Mouse (Mus musculus) cerebellum, adult 11 months (tissue): ENCODE results near the gene Tescl.

Experiments
- DNase-seq: peaks from one replicate; pipeline ENCODE4 v3.0.0; 2022

The Tescl gene

DNA sequence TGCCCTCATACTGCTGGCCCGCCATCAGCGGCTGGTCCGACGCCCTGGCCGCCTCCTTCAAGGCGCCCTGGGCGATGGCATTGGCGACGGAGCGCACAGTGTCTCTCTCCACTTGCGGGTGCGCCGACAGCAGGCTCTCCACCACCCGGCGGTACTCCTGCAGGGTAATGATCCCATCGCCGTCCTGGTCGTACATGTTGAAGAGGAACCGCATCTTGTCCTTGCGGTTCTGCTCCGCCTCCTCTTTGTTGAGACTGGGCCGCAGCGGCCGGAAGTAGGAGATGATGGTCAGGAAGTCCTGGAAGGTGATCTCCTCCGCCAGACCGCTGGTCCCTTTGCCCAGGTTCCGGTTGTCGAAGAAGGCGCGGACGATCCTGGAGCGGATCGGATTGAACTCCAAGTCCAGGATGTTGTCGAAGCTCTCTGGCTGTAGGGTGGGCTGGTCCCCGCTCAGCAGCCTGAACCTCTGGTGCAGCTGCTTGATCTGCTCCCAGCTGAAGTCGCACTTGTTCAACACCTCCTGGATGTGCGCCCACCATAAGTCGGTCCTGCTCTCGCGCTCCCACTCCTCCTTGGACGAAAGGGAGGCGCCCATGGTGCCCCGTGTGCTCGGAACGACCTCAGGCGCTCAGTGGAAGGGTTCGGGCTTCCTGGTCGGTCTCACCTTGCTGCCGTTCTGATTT is at the start of gene Tescl:
Gene Tescl, minus strand, starts transcription at position 633 of the 683 bp plus-strand sequence.
- DNase-seq, result no peak

DNA sequence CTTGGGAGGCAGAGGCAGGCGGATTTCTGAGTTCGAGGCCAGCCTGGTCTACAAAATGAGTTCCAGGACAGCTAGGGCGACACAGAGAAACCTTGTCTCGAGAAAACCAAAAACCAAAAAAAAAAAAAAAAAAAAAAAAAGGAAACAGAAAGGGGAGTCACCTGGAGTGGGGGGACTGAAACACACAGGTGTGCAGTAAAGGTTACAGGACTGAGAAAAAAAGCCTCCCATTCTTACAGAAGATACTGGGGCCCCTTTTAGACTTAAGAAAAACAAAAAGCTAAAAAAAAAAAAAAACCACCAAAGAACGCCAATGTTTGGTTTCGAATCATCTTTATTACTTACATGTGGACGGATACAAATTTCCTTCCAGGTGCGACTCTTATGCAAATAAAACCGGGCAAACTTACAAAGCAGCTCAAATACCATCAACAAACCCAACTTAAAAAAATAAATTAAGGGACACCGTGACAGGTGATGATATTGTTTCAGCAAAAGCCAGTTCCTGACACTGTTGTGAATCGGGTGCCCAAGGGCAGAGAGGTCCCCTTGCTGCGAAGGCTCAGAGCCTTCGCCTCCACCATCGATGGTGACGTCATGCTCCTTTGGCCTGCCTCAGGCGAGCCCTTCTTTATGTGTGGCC is 49.1 kb upstream of the Tescl start:
- no peak for DNase-seq

DNA sequence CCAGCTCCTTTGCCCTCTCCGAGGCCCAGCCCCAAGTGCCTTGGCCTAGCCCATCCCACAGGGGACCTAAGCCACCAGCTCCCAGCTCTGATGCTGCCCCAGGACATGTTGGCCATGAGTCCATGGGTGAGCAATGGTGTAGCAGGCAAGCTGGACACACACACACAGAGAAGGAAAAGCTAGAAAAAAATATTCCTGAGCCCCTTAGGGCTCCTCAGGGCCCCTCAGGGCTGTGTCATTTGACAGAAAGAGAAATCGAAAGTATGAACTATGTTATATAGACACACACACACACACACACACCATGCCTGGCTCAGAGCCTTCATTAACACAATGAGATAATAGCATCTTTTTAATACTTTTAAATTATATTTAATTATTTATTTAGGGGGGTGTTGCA is 46.6 kb upstream of the Tescl start:
- no peak for DNase-seq

DNA sequence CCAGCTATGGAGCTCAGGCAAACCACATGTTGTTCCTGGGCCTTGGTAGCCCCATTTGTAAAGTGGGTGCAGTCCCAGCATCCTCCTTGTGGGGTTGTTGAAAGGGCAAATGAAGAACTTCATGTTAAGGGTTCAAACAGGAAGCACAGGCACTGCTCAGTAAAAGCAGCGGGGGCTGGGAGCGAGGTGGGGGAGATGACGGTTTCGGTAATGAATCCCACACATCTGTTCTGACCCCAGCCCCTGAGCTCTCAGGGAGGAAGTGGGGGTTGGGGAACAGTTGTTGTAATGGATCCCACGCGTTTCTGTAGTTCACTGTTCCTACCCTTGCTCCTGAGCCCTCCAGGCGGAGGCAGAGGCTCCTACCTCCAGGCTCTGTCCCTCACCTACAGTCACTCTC is 46.2 kb upstream of the Tescl start:
- DNase-seq, result no peak

DNA sequence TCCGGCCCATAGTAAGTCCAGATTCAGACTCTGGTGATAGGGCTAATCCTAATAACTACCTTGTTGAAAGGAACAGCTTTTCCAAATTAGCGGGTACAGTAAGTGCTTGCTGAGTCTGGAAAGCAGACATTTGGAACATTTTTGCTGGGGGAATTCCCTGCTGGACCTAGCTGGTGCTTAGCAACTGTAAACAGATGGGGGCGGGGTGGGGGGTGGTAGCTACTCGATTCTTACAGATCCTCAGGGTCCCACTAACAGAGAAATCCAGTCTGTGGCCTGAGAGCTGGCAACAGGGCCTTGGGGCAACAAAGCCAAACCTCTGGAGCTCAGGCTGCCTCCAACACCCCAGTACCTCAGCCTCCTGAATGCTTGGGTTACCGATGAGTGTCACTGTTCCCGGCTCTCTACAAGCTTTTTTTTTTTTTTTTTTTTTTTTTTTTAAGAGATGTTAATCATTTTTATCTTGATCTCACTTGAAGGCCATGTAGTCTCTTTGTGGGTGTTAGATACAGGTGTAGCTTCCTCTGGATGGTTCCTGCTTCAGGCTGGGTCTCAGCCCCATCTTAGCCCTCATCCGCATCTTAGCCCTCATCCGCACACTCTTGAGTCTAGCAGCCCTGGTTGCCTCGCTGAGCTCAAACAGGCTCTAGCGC is 44.4 kb upstream of the Tescl start:
- no peak for DNase-seq

DNA sequence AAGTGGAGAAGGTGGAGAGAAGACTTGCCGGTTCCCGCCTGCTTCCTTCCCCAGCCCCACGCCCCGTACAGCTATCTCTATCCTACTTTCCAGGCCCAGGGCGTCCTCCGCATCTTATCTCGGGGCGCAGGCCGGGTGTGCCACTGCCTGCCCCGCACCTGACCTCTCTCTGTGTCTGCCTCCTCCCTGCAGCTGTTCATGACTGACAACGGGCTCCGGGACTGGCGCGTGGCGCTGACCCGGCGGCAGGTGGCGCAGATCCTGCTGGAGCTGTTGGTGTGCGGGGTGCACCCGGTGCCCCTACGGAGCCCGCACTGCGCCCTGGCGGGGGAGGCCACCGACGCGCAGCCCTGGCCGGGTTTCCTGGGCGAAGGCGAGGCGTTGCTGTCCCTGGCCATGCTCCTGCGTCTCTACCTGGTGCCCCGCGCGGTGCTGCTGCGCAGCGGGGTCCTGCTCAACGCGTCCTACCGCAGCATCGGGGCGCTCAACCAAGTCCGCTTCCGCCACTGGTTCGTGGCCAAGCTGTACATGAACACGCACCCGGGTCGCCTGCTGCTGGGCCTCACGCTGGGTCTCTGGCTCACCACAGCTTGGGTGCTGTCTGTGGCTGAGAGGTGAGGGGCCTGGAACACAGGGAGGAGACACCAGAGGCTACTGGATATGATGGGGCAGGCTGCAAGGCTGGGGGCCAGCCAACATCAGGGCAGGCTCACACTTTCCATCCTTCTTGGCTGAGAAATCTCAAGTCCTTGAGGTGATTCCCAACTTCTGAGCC is 43.5 kb upstream of the Tescl start:
- DNase-seq, result peak; percentile 27

DNA sequence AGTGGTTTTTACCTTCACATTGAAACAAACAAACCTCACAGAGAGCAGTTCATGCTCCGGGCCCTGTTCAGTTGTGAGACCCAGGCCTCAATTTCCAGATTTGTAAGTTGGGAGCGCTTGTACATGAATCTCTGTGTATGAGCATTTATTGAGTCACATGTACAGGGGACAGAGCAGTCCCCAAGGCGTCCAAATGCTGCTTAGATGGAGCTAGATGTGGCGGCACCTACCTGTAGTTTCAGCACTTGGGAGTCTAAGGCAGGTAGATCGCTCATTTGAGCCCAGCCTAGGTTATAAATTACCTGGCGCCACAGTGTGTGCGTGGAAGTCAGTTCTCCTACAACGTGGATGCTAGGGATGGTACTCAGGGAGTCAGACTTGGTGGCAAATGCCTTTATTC is 42.7 kb upstream of the Tescl start:
- no peak for DNase-seq

DNA sequence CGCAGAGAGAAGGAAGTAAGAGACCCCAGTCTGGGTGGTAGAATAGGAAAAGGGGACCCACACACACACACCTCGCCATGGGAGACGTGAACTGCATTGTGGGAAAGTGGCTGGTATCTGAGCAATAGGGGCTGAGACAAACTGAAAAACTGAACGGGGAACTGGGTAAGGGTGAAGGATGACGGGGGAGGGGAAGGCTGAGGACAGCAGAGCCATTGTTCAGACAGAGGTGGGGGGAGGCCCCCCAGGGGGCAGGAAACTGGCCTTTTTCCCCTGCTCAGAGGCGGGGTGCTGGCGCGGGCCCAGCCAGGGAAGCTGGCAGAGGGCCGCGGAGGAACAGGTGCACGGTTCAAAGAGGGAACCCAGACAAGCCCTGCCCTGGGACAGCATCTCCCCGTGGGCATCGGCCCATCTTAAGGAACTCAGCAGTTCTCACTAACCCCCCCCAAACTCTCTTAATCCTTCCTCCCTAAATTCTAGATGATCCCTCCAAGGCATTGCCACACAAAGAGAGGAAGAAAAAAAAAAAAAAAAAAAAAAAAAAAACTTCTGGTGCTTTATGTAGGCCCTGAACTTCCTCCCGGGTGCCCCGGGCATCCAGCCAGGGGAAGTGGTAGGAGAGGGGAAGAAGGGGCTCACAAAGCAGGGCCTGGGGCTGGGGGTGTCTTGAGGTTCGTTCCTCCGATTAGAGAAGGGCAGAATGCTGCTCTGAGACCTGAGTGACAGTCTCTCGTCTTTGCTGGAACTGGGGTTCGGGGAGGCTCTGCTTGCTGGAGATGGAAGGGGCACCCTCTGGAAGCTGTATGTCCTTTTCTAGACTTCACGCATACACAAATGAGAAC is 40.0 kb upstream of the Tescl start:
- DNase-seq, result peak; percentile 35

DNA sequence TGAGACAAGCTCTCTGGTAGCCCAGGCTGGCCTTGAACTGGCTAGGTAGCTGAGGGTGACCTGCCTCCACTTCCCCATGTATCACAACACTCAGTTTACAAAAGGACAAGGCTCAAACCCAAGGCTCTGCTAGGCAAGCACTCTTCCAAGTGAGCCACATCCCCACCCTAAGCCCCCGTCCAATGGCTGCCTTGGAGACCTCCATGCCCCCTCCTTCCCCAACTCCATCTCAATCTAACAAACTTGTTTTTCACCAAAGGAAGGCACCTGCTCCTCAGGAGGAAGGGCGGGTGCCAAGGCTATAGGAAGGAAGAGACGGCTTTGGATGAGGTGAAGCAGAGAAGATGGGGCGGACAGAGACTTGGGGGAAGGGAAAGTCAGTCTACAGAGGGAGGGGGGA is 39.0 kb upstream of the Tescl start:
- no peak for DNase-seq

DNA sequence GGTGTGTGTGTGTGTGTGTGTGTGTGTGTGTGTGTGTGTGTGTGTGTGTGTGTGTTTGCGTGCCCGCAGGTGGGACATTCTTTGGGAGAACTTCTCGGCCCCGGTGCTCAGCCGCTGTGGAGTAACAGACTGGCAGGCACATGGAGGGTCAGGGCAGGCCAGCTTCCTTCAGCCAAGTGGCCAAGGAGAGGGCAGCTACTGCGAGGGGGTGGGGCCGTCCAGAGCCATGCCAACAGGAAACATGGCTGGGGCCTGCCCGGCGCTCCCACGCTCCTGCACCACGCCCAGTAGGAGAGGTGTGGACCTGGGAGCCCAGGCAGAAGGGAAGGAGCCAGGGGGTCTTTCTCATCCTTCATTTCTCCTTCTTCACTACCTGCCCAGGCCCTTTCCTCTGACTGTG is 38.6 kb upstream of the Tescl start:
- no peak for DNase-seq

DNA sequence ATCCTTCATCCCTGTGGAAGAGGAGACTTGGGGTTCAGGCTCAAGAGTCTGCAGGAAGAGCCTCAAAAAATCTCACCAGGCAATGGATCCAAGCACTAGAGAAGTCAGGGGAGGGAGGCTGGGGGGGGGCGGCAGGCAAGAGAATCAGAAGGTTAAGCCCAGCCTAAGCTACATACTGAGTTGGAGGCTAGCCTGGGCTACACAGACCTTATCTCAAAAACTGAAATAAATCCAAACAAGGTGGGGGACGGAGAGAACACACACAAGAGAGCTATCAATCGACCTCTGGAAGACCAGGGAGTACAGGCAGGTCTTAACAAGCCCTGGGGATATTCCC is 38.0 kb upstream of the Tescl start:
- no peak for DNase-seq

DNA sequence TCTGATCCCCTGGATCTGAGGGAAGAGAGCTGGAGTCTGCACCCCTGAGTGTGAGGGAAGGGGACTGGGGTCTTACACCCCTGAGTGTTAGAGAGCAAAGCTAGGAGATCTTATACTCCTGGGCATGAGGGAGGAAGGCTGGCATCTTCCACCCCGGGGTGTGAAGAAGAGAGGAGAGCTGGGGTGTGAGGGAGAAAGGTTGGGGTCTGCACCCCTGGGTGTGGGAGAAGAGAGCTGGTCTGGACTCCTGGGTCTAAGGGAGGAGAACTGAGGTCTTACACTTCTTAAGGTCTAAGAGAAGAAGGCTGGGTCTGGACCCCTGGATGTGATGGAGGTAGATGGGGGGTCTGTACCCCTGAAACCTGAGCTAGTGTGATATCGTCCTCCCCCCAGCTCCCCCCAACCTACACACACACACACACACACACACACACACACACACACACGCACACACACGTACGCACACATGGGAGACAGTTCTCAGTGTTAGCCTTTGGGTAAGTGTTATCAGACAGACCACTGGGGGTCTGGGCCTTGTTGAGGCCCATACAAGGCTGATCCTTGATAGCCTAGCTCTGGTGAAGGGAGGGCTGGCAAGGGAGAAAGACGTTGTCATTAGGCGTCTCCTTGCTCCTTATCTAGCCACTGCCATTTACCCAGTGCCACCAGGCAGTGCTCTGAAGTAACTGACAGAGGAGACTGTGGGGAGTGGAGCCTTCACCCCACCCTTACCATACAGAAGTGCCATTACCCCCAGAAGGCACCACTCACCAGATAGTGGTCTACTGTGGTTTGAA is 37.5 kb upstream of the Tescl start:
- DNase-seq, result no peak

DNA sequence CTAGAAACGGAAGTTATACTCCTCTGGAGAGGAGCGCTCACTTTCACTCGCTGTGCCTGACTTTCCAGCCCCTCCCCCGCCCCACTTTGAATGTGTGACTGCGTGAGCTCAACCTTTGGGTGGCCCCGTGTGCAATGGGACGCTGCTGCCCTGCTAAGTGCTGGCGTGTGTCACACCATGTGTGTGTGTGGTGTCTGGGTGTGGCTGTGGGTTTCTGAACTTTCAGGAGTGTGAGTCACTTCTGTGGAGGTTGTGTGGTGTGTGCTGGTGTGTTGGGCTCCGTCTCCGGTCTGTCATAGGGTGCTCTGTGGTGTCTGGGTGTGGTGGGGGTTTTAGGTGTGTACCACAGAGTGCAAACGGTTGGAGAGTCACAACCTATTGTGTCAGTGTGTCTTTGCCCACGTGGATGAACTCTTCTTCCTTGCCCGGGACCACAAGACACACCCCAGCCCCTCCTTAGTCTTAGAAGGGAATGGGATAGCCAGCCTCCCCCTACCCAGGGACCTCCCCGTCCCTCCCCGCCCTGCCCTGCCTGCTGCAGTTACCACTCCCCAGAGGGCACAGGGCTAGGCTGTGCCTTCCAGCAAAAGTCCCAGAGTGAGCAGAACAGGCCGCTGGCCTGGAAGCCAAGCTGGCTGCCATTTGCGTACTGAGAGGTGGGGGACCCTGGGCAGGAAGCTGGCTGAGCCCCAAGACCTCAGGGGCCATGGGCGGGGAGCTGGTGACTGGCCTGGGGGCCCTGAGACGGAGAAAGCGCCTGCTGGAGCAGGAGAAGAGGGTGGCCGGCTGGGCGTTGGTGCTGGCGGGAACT is 36.2 kb upstream of the Tescl start, which contains the start of gene Kcnn4:
Gene Kcnn4, plus strand, starts transcription at position 533 of the 811 bp plus-strand sequence.
- no peak for DNase-seq

DNA sequence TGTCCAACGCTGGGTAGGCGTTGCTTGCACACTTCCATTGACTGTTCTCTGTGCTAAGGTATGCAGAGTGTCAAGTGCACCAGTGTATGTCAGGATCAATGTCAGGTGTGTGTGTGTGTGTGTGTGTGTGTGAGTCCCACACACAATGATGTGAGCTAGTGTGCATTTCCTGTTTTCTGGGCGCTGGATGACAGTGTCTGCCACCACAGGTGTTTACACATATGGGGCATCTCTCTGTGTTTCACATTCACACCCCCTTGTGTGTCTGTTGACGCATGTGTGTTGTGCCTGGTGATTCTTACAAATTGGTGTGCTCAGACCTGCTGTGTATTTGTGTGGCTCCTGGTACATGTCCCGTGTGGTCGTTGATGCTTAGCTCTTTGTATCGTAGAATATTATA is 35.2 kb upstream of the Tescl start:
- DNase-seq, result no peak

DNA sequence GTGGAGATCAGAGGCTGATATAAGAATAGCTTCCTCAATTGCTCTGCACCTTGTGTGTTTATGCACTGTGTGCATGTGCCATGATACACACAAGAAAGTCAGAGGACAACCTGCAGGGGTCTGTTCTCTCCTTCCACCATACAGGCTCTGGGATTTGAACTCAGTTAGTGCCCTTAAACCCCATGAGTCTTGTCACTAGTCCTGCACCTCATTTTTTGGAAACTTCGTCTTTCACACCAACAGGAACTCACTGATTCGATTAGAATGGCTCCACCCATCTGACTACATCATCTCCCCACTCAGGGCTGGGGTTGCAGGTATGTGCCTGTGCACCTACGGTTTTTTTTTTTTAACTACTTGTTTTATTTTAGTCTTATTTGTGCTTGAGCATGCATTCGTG is 34.5 kb upstream of the Tescl start:
- DNase-seq, result no peak

DNA sequence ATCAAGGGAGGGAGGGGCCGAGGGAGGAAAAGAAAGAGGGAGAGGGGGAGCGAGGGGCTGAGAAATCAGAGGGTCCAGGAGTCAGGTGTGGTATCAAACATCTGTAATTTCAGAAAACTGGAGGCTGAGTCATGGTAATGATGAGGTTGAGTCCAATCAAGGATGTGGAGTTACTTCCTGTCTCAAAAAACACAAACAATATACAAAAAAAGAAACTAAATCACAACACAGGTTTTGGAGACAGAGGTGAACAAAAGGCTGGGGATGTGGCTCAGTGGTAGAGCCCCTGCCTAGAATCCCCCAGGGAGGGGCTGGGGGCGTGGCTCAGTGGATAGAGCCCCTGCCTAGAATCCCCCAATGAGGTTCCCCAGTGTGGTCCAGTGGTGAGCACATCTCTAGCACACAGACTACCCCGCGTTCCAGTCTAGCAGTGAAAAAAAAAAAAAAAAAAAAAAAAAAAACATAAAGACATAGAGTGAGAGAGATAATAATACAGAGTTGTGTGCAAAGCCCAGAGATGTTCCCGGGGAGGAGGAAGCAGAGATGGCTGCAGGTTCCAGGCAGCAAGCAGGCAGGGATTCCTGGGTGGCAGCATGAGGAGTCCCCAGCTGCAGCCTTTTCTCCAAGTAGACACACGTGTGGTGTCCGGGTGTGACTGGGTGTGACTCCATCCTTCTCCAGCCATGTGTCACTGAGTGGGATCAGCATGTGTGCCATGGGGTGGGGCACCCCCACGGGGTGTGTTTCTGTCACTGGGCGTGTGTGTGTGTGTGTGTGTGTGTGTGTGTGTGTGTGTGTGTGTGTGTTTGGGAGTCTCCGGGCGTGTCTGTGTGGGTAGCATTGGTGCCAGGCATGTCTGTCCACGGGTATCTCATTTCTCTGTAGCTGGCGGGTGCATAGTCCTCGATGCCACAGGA is 33.2 kb upstream of the Tescl start:
- no peak for DNase-seq

DNA sequence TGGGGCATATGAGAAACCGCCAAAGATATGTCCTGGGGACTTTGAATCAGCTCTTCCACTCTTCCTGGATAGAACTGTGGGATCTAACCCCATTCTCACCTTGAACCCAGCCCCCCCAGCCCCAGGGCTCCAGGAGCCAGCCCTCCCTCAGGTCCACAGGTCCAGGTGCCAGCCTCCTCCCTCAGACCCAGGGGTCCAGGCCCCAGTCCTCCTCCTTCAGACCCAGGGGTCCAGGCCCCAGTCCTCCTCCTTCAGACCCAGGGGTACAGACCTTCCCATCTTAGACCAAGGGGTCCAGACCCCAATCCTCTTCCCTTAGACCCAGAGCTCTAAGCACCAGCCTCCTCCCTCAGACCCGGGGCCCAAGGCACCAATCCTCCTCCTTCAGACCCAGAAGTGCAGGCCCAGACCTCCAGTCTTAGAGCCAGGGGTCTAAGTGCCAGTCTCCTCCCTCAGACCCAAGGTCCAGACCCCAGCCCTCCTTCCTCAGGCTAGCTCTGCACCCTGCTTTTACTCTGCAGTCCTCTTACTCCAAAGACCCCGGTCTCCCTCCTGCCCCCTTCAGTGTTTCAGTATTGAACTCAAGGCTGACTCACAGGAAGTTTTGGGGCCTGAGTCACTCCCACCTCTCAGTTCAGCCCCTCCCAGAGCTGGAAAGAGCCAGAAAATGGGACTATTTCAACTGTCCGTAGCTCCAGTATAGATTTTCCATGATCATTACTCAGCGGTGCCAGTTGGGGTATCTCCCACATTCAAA is 31.7 kb upstream of the Tescl start:
- no peak for DNase-seq

DNA sequence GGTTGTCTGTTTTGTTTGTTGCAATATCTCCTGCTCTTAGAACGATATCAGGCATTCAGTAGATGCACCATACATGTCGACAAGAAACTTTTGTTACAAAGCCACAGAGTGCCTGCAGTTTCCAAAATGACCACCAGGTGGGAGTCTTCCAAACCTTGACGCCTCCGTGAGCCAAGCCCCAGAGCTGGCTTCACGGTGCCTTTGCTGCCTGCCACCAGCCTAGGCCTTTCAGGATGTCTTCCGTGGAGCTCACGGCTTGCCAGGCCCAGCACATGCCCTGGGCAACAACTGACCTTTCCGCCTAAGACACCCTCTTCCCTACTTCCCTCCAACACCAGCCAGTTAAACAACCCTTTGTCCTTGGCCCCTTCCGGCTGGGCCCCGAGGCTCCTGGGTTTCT is 31.1 kb upstream of the Tescl start:
- peak; percentile 77 for DNase-seq

DNA sequence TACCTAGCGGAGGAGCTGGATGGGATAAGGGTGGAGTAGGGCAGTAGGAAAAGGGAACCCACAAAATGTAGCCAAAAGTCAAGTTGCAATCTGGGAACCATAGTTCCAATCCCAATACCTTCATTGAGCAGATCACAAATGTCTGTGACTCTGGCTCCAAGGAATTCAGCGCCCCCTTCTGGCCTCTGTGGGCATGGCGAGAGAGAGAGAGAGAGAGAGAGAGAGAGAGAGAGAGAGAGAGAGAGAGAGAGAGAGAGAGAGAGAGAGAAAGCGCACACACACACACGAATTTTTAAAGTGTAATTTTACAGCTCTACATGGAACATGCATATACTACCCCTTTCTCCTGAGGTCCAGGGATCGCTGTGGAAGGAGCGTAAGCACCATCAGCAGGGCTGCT is 29.5 kb upstream of the Tescl start:
- DNase-seq, result no peak
